10 mouse cellular contexts compared by ENCODE assay signal in the genomic region with DNA sequence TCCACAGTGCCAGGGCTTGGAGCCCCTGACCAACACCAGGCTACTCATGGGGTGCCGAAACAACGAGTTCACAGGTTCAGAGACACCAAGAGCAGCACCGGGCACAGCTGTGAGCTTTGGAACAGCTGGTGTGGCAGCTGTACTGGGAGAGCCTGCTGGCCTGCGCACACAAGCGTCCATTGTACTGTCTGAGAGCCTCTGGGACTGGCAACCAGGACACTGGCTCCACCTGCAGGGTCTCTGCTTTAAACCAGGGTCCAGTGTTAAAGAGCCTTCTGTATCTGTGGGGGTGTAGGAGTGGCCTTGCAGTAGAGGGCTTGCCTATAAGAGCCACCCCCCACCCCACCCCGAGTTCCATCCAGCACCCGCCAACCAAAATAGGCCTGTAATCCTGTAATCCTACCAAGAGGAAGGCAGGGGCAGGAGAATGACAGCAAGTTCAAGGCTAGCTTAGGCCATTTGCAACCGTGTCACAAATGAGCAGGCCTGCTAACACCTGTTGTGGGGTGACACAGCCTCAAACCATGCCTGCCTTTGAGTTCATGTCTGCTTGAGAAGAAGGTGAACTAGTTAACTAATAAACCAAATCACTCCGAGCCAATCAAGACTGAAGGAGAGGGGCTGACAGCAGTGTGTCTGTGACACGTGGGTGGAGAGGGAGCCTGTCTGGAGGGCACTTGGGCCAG. TPM values are rescaled to one million over a fixed set of nuclear protein-coding genes. Genes with fewer than 3 reads are reported as not detected.
A peak's percentile ranks its signal among the peaks of the same experiment; 100 is the strongest.
DNase-seq lines count a peak whose midpoint lies in the region; ATAC-seq and TF ChIP-seq lines count a peak whose summit lies in the region.
"Had no signal": no experiment of that assay in that cellular context is flagged by ENCODE, and none has a peak within 500 bp of the region (broad histone marks: within the 10 kb centered on the region; RNA-seq: fewer than 3 reads in every experiment).

No protein-coding gene starts in this region.

- peak overlapping the region; percentile 22; the same call in 1 of the 2 replicates for H3K4me3 ChIP-seq in forebrain, embryonic 10.5 days
- H3K4me3 ChIP-seq in forebrain, embryonic 16.5 days (replicated peaks; ENCODE audit: low read length), result no peak overlapping the region
- H3K4me3 ChIP-seq in hindbrain, embryonic 10.5 days, result peak overlapping the region; percentile 11
- H3K4me3 ChIP-seq in myocyte, result no peak overlapping the region
- H3K4me3 ChIP-seq: lung, embryonic 15.5 days had no signal

- TF ChIP-seq POLR2A in myocyte (IDR thresholded peaks at IDR 0.05; ENCODE audit: insufficient read length, low read depth), result no peak

- H3K36me3 ChIP-seq in forebrain, embryonic 10.5 days (replicated peaks), result peaks cover 22% of the 10 kb centered on the region
- H3K36me3 ChIP-seq in forebrain, embryonic 16.5 days (ENCODE audit: control insufficient read depth, insufficient read depth), result no peaks in the 10 kb centered on the region; the same call in 1 of the 2 replicates
- peaks cover 20% of the 10 kb centered on the region for H3K36me3 ChIP-seq in hindbrain, embryonic 10.5 days
- H3K36me3 ChIP-seq in myocyte (ENCODE audit: control insufficient read depth, insufficient read depth), result no peaks in the 10 kb centered on the region
- H3K36me3 ChIP-seq: lung, embryonic 15.5 days had no signal

- H3K27me3 ChIP-seq in forebrain, embryonic 10.5 days (ENCODE audit: poor library complexity, severe bottlenecking), result peaks cover 13% of the 10 kb centered on the region; the same call in 1 of the 2 replicates
- no peaks in the 10 kb centered on the region for H3K27me3 ChIP-seq in forebrain, embryonic 16.5 days (replicated peaks; ENCODE audit: control insufficient read depth, insufficient read depth, low read length)
- H3K27me3 ChIP-seq in hindbrain, embryonic 10.5 days (ENCODE audit: insufficient read depth, poor library complexity, severe bottlenecking), result no peaks in the 10 kb centered on the region
- peaks cover 5% of the 10 kb centered on the region for H3K27me3 ChIP-seq in myocyte (ENCODE audit: control insufficient read depth, insufficient read depth, insufficient read length)
- H3K27me3 ChIP-seq: lung, embryonic 15.5 days had no signal

- no peak for ATAC-seq in forebrain, embryonic 16.5 days

- no peak for DNase-seq in forebrain, embryonic 10.5 days (ENCODE audit: extremely low spot score, low spot score)
- DNase-seq in layer of hippocampus, postnatal 10 days (ENCODE audit: low spot score in 2 of 2), result peak; percentile 42 to 52
- DNase-seq in layer of hippocampus, postnatal 25 days (ENCODE audit: extremely low spot score in 1 of 2, low spot score in 1 of 2), result no peak
- peak; percentile 53 for DNase-seq in hindbrain, embryonic 10.5 days (ENCODE audit: low spot score)
- DNase-seq in frontal cortex, postnatal 14 days (ENCODE audit: low spot score in 2 of 2), result no peak
- no peak for DNase-seq in urinary bladder, postnatal 14 days (ENCODE audit: low spot score)
- DNase-seq: adrenal gland, postnatal 25 days had no signal

- no peak overlapping the region for H3ac ChIP-seq in myocyte (ENCODE audit: control insufficient read depth, insufficient read length)

- peaks cover 39% of the 10 kb centered on the region for H3K4me1 ChIP-seq in forebrain, embryonic 10.5 days
- H3K4me1 ChIP-seq in forebrain, embryonic 16.5 days (replicated peaks; ENCODE audit: control insufficient read depth, insufficient read depth, low read length), result peaks cover 31% of the 10 kb centered on the region
- H3K4me1 ChIP-seq in hindbrain, embryonic 10.5 days (replicated peaks), result peaks cover 49% of the 10 kb centered on the region
- H3K4me1 ChIP-seq: lung, embryonic 15.5 days had no signal

- H3K9ac ChIP-seq in forebrain, embryonic 16.5 days (replicated peaks; ENCODE audit: low read depth, low read length), result no peak overlapping the region
- H3K9ac ChIP-seq: lung, embryonic 15.5 days had no signal

- H3K4me2 ChIP-seq in forebrain, embryonic 16.5 days (ENCODE audit: low read length), result no peak overlapping the region
- no peak overlapping the region for H3K4me2 ChIP-seq in myocyte (ENCODE audit: low read depth)
- H3K4me2 ChIP-seq: lung, embryonic 15.5 days had no signal

- H3K79me2 ChIP-seq in myocyte (ENCODE audit: control insufficient read depth, insufficient read depth), result no peaks in the 10 kb centered on the region

- H3K9me3 ChIP-seq in forebrain, embryonic 10.5 days, result no peaks in the 10 kb centered on the region
- H3K9me3 ChIP-seq in forebrain, embryonic 16.5 days (ENCODE audit: control insufficient read depth, low read length), result no peaks in the 10 kb centered on the region
- no peaks in the 10 kb centered on the region for H3K9me3 ChIP-seq in hindbrain, embryonic 10.5 days
- H3K9me3 ChIP-seq: lung, embryonic 15.5 days had no signal

- WGBS in forebrain, embryonic 10.5 days, result 48% methylated on average over 10 of the region's 10 CpGs
- 53% methylated on average over 10 of the region's 10 CpGs for WGBS in forebrain, embryonic 16.5 days
- 59% methylated on average over 10 of the region's 10 CpGs for WGBS in hindbrain, embryonic 10.5 days

- H3K27ac ChIP-seq in forebrain, embryonic 10.5 days, result peak overlapping the region; percentile 65
- H3K27ac ChIP-seq in forebrain, embryonic 16.5 days (ENCODE audit: low read length), result no peak overlapping the region
- peak overlapping the region; percentile 73 for H3K27ac ChIP-seq in hindbrain, embryonic 10.5 days
- H3K27ac ChIP-seq: lung, embryonic 15.5 days had no signal

TF ChIP-seq in myocyte, 11 proteins besides CTCF, POLR2A, EP300 and RAD21:
- TF ChIP-seq MYOG (IDR thresholded peaks at IDR 0.05; ENCODE audit: control insufficient read depth in 1 of 3, insufficient read depth in 1 of 3, insufficient read length in 2 of 3, low read depth in 2 of 3) (peak in 2 of 3 experiments; percentile 97 to 98), USF1 (IDR thresholded peaks at IDR 0.05; ENCODE audit: low read depth) (no peak), TCF3 (IDR thresholded peaks at IDR 0.05; ENCODE audit: insufficient read length, low read depth) (peak; percentile 85), POLR2AphosphoS2 (IDR thresholded peaks at IDR 0.05; ENCODE audit: insufficient read length, low read depth) (no peak), CEBPB (IDR thresholded peaks at IDR 0.05; ENCODE audit: insufficient read depth, poor library complexity, severe bottlenecking) (no peak), MYOD1 (IDR thresholded peaks at IDR 0.05; ENCODE audit: control insufficient read depth in 1 of 3, insufficient read length in 2 of 3, low read depth in 2 of 3) (peak; percentile 18 to 96 (median 84)), TCF12 (IDR thresholded peaks at IDR 0.05; ENCODE audit: insufficient read depth, poor library complexity, severe bottlenecking) (peak; percentile 52), MAX (IDR thresholded peaks at IDR 0.05; ENCODE audit: low read depth) (no peak), SRF (IDR thresholded peaks at IDR 0.05; ENCODE audit: control insufficient read depth, insufficient read length, low read depth) (no peak), REST (IDR thresholded peaks at IDR 0.05; ENCODE audit: insufficient read depth, insufficient read length) (no peak), E2F4 (IDR thresholded peaks at IDR 0.05; ENCODE audit: insufficient read depth) (no peak)

RNA-seq across cellular contexts. Expression of gene Clip3, which starts 1.7 kb away (rescaled TPM):
- 52.8 and 53.1 TPM in 2 replicates for polyA plus RNA-seq in forebrain, embryonic 10.5 days (2016; fragmentation: Nextera tagmentation; extraction: Ambion mirVana)
- polyA plus RNA-seq in forebrain, embryonic 16.5 days (2015; fragmentation: Nextera tagmentation; extraction: Ambion mirVana), result 129 and 145 TPM in 2 replicates
- total RNA-seq in layer of hippocampus, postnatal 10 days (2021), result 100 to 1,000 TPM; 572 to 600 TPM
- 100 to 1,000 TPM; 437 to 515 TPM for total RNA-seq in layer of hippocampus, postnatal 25 days (2021)
- 53.4 and 82.3 TPM in 2 replicates for polyA plus RNA-seq in hindbrain, embryonic 10.5 days (2016; fragmentation: Nextera tagmentation; extraction: Ambion mirVana)
- 19.4 TPM for polyA plus RNA-seq in myocyte (2012; fragmentation: generic; extraction: Trizol)

RNA-seq across cellular contexts. Expression of gene Wdr62, which starts 9.6 kb away (rescaled TPM):
- polyA plus RNA-seq in forebrain, embryonic 10.5 days (2016; fragmentation: Nextera tagmentation; extraction: Ambion mirVana), result 18.7 and 20.3 TPM in 2 replicates
- polyA plus RNA-seq in forebrain, embryonic 16.5 days (2015; fragmentation: Nextera tagmentation; extraction: Ambion mirVana), result 6.2 and 8.2 TPM in 2 replicates
- 1 to 10 TPM; 2.5 to 4.5 TPM for total RNA-seq in layer of hippocampus, postnatal 10 days (2021)
- total RNA-seq in layer of hippocampus, postnatal 25 days (2021), result 1 to 10 TPM; 1.4 to 1.7 TPM
- polyA plus RNA-seq in hindbrain, embryonic 10.5 days (2016; fragmentation: Nextera tagmentation; extraction: Ambion mirVana), result 16.6 and 19.8 TPM in 2 replicates
- 5.0 TPM for polyA plus RNA-seq in myocyte (2012; fragmentation: generic; extraction: Trizol)

RNA-seq across cellular contexts. Expression of gene Thap8, which starts 10.0 kb away (rescaled TPM):
- 0.38 and 0.48 TPM in 2 replicates for polyA plus RNA-seq in forebrain, embryonic 10.5 days (2016; fragmentation: Nextera tagmentation; extraction: Ambion mirVana)
- polyA plus RNA-seq in forebrain, embryonic 16.5 days (2015; fragmentation: Nextera tagmentation; extraction: Ambion mirVana), result 0.36 and 0.42 TPM in 2 replicates
- under 1 TPM in 1 of 2 experiments, not detected in 1; 0.27 TPM for total RNA-seq in layer of hippocampus, postnatal 10 days (2021)
- total RNA-seq in layer of hippocampus, postnatal 25 days (2021), result under 1 TPM; 0.22 to 0.73 TPM
- polyA plus RNA-seq in hindbrain, embryonic 10.5 days (2016; fragmentation: Nextera tagmentation; extraction: Ambion mirVana), result 0.25 and 0.50 TPM in 2 replicates
- polyA plus RNA-seq in myocyte (2012; fragmentation: generic; extraction: Trizol), result 0.02 TPM

RNA-seq across cellular contexts. Expression of gene Alkbh6, which starts 18.7 kb away (rescaled TPM):
- polyA plus RNA-seq in forebrain, embryonic 10.5 days (2016; fragmentation: Nextera tagmentation; extraction: Ambion mirVana), result 82.3 and 90.2 TPM in 2 replicates
- polyA plus RNA-seq in forebrain, embryonic 16.5 days (2015; fragmentation: Nextera tagmentation; extraction: Ambion mirVana), result 93.6 and 104 TPM in 2 replicates
- total RNA-seq in layer of hippocampus, postnatal 10 days (2021), result 10 to 100 TPM; 41.6 to 45.5 TPM
- total RNA-seq in layer of hippocampus, postnatal 25 days (2021), result 10 to 100 TPM; 47.1 to 55.1 TPM
- polyA plus RNA-seq in hindbrain, embryonic 10.5 days (2016; fragmentation: Nextera tagmentation; extraction: Ambion mirVana), result 93.6 and 117 TPM in 2 replicates
- polyA plus RNA-seq in myocyte (2012; fragmentation: generic; extraction: Trizol), result 33.9 TPM

RNA-seq across cellular contexts. Expression of gene Syne4, which starts 24.8 kb away (rescaled TPM):
- polyA plus RNA-seq in forebrain, embryonic 10.5 days (2016; fragmentation: Nextera tagmentation; extraction: Ambion mirVana), result 29.8 and 32.8 TPM in 2 replicates
- 8.5 and 11.7 TPM in 2 replicates for polyA plus RNA-seq in forebrain, embryonic 16.5 days (2015; fragmentation: Nextera tagmentation; extraction: Ambion mirVana)
- total RNA-seq in layer of hippocampus, postnatal 10 days (2021), result 1 to 10 TPM; 3.2 to 6.4 TPM
- 10 to 100 TPM in 1 of 2 experiments, 1 to 10 TPM in 1; 6.4 to 13.1 TPM for total RNA-seq in layer of hippocampus, postnatal 25 days (2021)
- polyA plus RNA-seq in hindbrain, embryonic 10.5 days (2016; fragmentation: Nextera tagmentation; extraction: Ambion mirVana), result 26.8 and 28.1 TPM in 2 replicates
- 1.2 TPM for polyA plus RNA-seq in myocyte (2012; fragmentation: generic; extraction: Trizol)

Comparison
In these comparisons a context has a peak if more than half of its experiments do, and no peak if none do; other contexts are left out.
1. DNase-seq: peak in layer of hippocampus, postnatal 10 days (2 of 2) and hindbrain, embryonic 10.5 days (single experiment); none in forebrain, embryonic 10.5 days (single experiment), layer of hippocampus, postnatal 25 days (0 of 2), frontal cortex, postnatal 14 days (0 of 2) and urinary bladder, postnatal 14 days (single experiment).
2. H3K4me3 ChIP-seq: peak in forebrain, embryonic 10.5 days (single experiment) and hindbrain, embryonic 10.5 days (single experiment); none in forebrain, embryonic 16.5 days (single experiment) and myocyte (single experiment).